Mouse (Mus musculus) macrophage (primary cell): Measurements from ENCODE around the gene Gm8165. TPM values are rescaled to one million over a fixed set of nuclear protein-coding genes. Genes with fewer than 3 reads are reported as not detected.
"Not testable (repeated sequence)": the region's sequence is repeated elsewhere in the genome, so short reads cannot be mapped to it uniquely, and the experiment has no call there.

Experiments used
- H3K27ac ChIP-seq: fragments of 350-480 bp; formaldehyde crosslinking; 2 replicates; pipeline ENCODE4 v1.9.0; 2021
- H3K36me3 ChIP-seq: fragments of 350-480 bp; formaldehyde crosslinking; 2 replicates; pipeline ENCODE4 v1.9.0; 2021; ENCODE audit errors: inconsistent target
- H3K4me3 ChIP-seq: fragments of 350-480 bp; formaldehyde crosslinking; 2 replicates; pipeline ENCODE4 v1.9.0; 2021; ENCODE audit errors: inconsistent target
- H3K79me2 ChIP-seq: fragments of 350-480 bp; formaldehyde crosslinking; 2 replicates; pipeline ENCODE4 v1.9.0; 2021; ENCODE audit errors: inconsistent target
- WGBS: methylation state at CpG from one replicate; pipeline ENCODE4 v1.1.7; 2026; ENCODE audit warnings: inconsistent platforms; ENCODE audit not compliant: missing documents; 5-methylcytosine and 5-hydroxymethylcytosine counted together
- polyA plus RNA-seq: library from polyadenylated mRNA; stranded (reverse); fragments of 250-400 nt; gene quantifications from 3 replicates; pipeline ENCODE4 v1.2.4, GENCODE M21; 2018; ENCODE audit warnings: inconsistent platforms
- total RNA-seq, 78 experiments: library from RNA; depleted of rRNA; stranded (reverse); fragments of 250-400 nt; gene quantifications; 1 replicate in 9 of 78; 2 replicates in 24 of 78; 3 replicates in 43 of 78; 4 replicates in 2 of 78; pipeline ENCODE4 v1.2.4; 2018; ENCODE audit warnings: inconsistent platforms in 56 of 78

The Gm8165 gene
- not detected for total RNA-seq (2018; cell fraction: chromatin; rRNA removed)
- total RNA-seq (2018; cell fraction: cytosol; rRNA removed), result not detected
- not detected for total RNA-seq (2018; cell fraction: nucleus; rRNA removed)
- not detected in 3 replicates for polyA plus RNA-seq

GRCm38 (mm10) chr14:43677099-43677498, at the start of gene Gm8165:
Gene Gm8165, minus strand, starts transcription at chr14:43677199.
- not testable (repeated sequence) for H3K36me3 ChIP-seq, H3K4me3 ChIP-seq, H3K79me2 ChIP-seq, H3K27ac ChIP-seq
- no CpG with 5 or more reads among the region's 2 CpGs for WGBS

DNA sequence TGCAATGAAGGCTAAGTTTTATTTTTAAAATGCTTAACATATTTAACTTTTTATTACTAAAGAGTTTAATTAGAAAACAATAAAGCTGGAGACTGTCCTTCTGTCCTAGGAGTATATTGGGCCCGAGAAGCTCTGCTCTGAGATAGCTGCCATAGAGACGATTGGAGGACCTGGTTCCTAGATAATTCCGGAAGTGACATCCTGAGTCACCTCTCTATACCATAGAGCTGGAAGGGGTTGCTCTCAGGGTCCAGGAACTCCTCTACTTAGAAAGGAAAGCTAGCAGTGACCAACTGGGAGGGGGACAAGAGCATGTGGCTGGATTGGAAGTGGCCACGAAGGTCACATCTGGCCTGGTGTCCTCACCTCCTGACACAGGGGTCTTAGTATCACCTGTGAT, 20.6 kb upstream of the Gm8165 start, which contains the start of gene Gm7324:
Gene Gm7324, plus strand, starts transcription at position 208 of the 400 bp plus-strand sequence.
- H3K79me2 ChIP-seq, H3K27ac ChIP-seq, H3K36me3 ChIP-seq, H3K4me3 ChIP-seq: not testable (repeated sequence)
- 86% methylated on average over 4 of the region's 4 CpGs for WGBS

Other genes starting within 250 kb of the Gm8165 start
- not detected in 3 replicates for gene Gm5799, start 133.6 kb downstream of the Gm8165 start, polyA plus RNA-seq
- gene Gm17654, start 98.1 kb downstream of the Gm8165 start, polyA plus RNA-seq, result not detected in 3 replicates
- gene Gm10375, start 69.2 kb downstream of the Gm8165 start, polyA plus RNA-seq, result not detected in 3 replicates
- gene Gm7324, start 20.6 kb upstream of the Gm8165 start, polyA plus RNA-seq, result 0.14 to 0.19 TPM (median 0.17 TPM) in 3 replicates
- not detected in 3 replicates for gene Gm16506, start 50.3 kb upstream of the Gm8165 start, polyA plus RNA-seq
- not detected in 3 replicates for gene Gm6526, start 70.7 kb upstream of the Gm8165 start, polyA plus RNA-seq
- gene Gm8180, start 107.5 kb upstream of the Gm8165 start, polyA plus RNA-seq, result not detected in 3 replicates
- not detected in 3 replicates for gene Ear1, start 198.3 kb upstream of the Gm8165 start, polyA plus RNA-seq
- not detected in 3 replicates for gene Ear10, start 246.4 kb upstream of the Gm8165 start, polyA plus RNA-seq
- 0.09 to 0.32 TPM in 2 of 3 replicates, not detected in the other for gene Gm8113, start 248.2 kb upstream of the Gm8165 start, polyA plus RNA-seq